Mouse (Mus musculus): ENCODE results near the gene Acads. TPM values are rescaled to one million over a fixed set of nuclear protein-coding genes. Genes with fewer than 3 reads are reported as not detected.
"Not testable (repeated sequence)": the region's sequence is repeated elsewhere in the genome, so short reads cannot be mapped to it uniquely, and the experiment has no call there.

Gene Acads
- polyA plus RNA-seq, 1 experiment: 220 TPM

GRCm38 (mm10) chr5:115117467-115117866, 1.7 kb downstream of the Acads start:
- TF ChIP-seq POLR2A (IDR thresholded peaks at IDR 0.05; ENCODE audit: low read depth, low read length) (no peak), CTCF (conservative IDR thresholded peaks at IDR 0.05; ENCODE audit: insufficient read depth, insufficient read length, low read depth, low read length) (no peak)
- H3K36me3 ChIP-seq (ENCODE audit: control insufficient read depth, insufficient read depth, low read length): no peaks in the 10 kb centered on the region
- WGBS: 88% methylated on average over 13 of the region's 13 CpGs
- H3K4me1 ChIP-seq (ENCODE audit: control insufficient read depth, insufficient read depth, low read length): 0 out of 2 replicates have a peak, but pooled peaks cover 2% of the 10 kb centered on the region
- no peak overlapping the region for H3K4me3 ChIP-seq (ENCODE audit: insufficient read depth, low read depth, low read length)
- no peaks in the 10 kb centered on the region for H3K27me3 ChIP-seq (replicated peaks; ENCODE audit: control insufficient read depth, insufficient read depth, low read length)
- DNase-seq: no peak
- no peak overlapping the region for H3K27ac ChIP-seq (ENCODE audit: insufficient read depth, low read depth, low read length)

GRCm38 (mm10) chr5:115116426-115116825, 2.7 kb downstream of the Acads start:
- Histone ChIP-seq H3K36me3 (ENCODE audit: control insufficient read depth, insufficient read depth, low read length) (no peaks in the 10 kb centered on the region), H3K4me1 (ENCODE audit: control insufficient read depth, insufficient read depth, low read length) (0 out of 2 replicates have a peak, but pooled peaks cover 2% of the 10 kb centered on the region), H3K27ac (ENCODE audit: insufficient read depth, low read depth, low read length) (no peak overlapping the region), H3K27me3 (replicated peaks; ENCODE audit: control insufficient read depth, insufficient read depth, low read length) (no peaks in the 10 kb centered on the region), H3K4me3 (ENCODE audit: insufficient read depth, low read depth, low read length) (no peak overlapping the region)
- no peak for TF ChIP-seq POLR2A (IDR thresholded peaks at IDR 0.05; ENCODE audit: low read depth, low read length)
- TF ChIP-seq CTCF (conservative IDR thresholded peaks at IDR 0.05; ENCODE audit: insufficient read depth, insufficient read length, low read depth, low read length): no peak
- WGBS: 88% methylated on average over 3 of the region's 3 CpGs
- no peak for DNase-seq

- Histone ChIP-seq H3K4me1 (ENCODE audit: control insufficient read depth, insufficient read depth, low read length) (0 out of 2 replicates have a peak, but pooled peaks cover 1% of the 10 kb centered on the region), H3K27me3 (replicated peaks; ENCODE audit: control insufficient read depth, insufficient read depth, low read length) (no peaks in the 10 kb centered on the region), H3K36me3 (ENCODE audit: control insufficient read depth, insufficient read depth, low read length) (no peaks in the 10 kb centered on the region), H3K27ac (ENCODE audit: insufficient read depth, low read depth, low read length) (no peak overlapping the region), H3K4me3 (ENCODE audit: insufficient read depth, low read depth, low read length) (no peak overlapping the region)
- 88% methylated on average over 8 of the region's 8 CpGs for WGBS
- no peak for TF ChIP-seq CTCF (conservative IDR thresholded peaks at IDR 0.05; ENCODE audit: insufficient read depth, insufficient read length, low read depth, low read length)
- no peak for TF ChIP-seq POLR2A (IDR thresholded peaks at IDR 0.05; ENCODE audit: low read depth, low read length)
- no peak for DNase-seq
Observed at GRCm38 (mm10) chr5:115114501-115114900, 4.6 kb downstream of the Acads start.

GRCm38 (mm10) chr5:115113244-115113643, 5.9 kb downstream of the Acads start:
- no peak for TF ChIP-seq POLR2A (IDR thresholded peaks at IDR 0.05; ENCODE audit: low read depth, low read length)
- no peak for TF ChIP-seq CTCF (conservative IDR thresholded peaks at IDR 0.05; ENCODE audit: insufficient read depth, insufficient read length, low read depth, low read length)
- Histone ChIP-seq H3K4me1 (ENCODE audit: control insufficient read depth, insufficient read depth, low read length) (no peaks in the 10 kb centered on the region), H3K27ac (ENCODE audit: insufficient read depth, low read depth, low read length) (no peak overlapping the region), H3K4me3 (ENCODE audit: insufficient read depth, low read depth, low read length) (no peak overlapping the region), H3K27me3 (replicated peaks; ENCODE audit: control insufficient read depth, insufficient read depth, low read length) (no peaks in the 10 kb centered on the region), H3K36me3 (ENCODE audit: control insufficient read depth, insufficient read depth, low read length) (no peaks in the 10 kb centered on the region)
- no peak for DNase-seq
- WGBS: 94% methylated on average over 12 of the region's 12 CpGs

- no peak for DNase-seq
- TF ChIP-seq POLR2A (IDR thresholded peaks at IDR 0.05; ENCODE audit: low read depth, low read length) (no peak), CTCF (conservative IDR thresholded peaks at IDR 0.05; ENCODE audit: insufficient read depth, insufficient read length, low read depth, low read length) (no peak)
- no peak overlapping the region for H3K4me3 ChIP-seq (ENCODE audit: insufficient read depth, low read depth, low read length)
- no peaks in the 10 kb centered on the region for H3K4me1 ChIP-seq (ENCODE audit: control insufficient read depth, insufficient read depth, low read length)
- H3K27me3 ChIP-seq (replicated peaks; ENCODE audit: control insufficient read depth, insufficient read depth, low read length): no peaks in the 10 kb centered on the region
- WGBS: 83% methylated on average over 8 of the region's 8 CpGs
- no peak overlapping the region for H3K27ac ChIP-seq (ENCODE audit: insufficient read depth, low read depth, low read length)
- no peaks in the 10 kb centered on the region for H3K36me3 ChIP-seq (ENCODE audit: control insufficient read depth, insufficient read depth, low read length)
Observed at GRCm38 (mm10) chr5:115111156-115111555, 8.0 kb downstream of the Acads start.

- not testable (repeated sequence) for H3K4me3 ChIP-seq (ENCODE audit: insufficient read depth, low read depth, low read length); DNase-seq; H3K4me1 ChIP-seq (ENCODE audit: control insufficient read depth, insufficient read depth, low read length); H3K27ac ChIP-seq (ENCODE audit: insufficient read depth, low read depth, low read length); H3K36me3 ChIP-seq (ENCODE audit: control insufficient read depth, insufficient read depth, low read length); H3K27me3 ChIP-seq (replicated peaks; ENCODE audit: control insufficient read depth, insufficient read depth, low read length)
- WGBS: 97% methylated on average over 23 of the region's 23 CpGs
Observed at GRCm38 (mm10) chr5:115103253-115103652, 15.9 kb downstream of the Acads start.

- Histone ChIP-seq H3K4me1 (ENCODE audit: control insufficient read depth, insufficient read depth, low read length) (no peaks in the 10 kb centered on the region), H3K27me3 (replicated peaks; ENCODE audit: control insufficient read depth, insufficient read depth, low read length) (no peaks in the 10 kb centered on the region), H3K36me3 (ENCODE audit: control insufficient read depth, insufficient read depth, low read length) (no peaks in the 10 kb centered on the region), H3K27ac (ENCODE audit: insufficient read depth, low read depth, low read length) (no peak overlapping the region), H3K4me3 (ENCODE audit: insufficient read depth, low read depth, low read length) (no peak overlapping the region)
- no peak for DNase-seq
- TF ChIP-seq CTCF (conservative IDR thresholded peaks at IDR 0.05; ENCODE audit: insufficient read depth, insufficient read length, low read depth, low read length) (no peak), POLR2A (IDR thresholded peaks at IDR 0.05; ENCODE audit: low read depth, low read length) (no peak)
- 87% methylated on average over 2 of the region's 2 CpGs for WGBS
Observed at GRCm38 (mm10) chr5:115102231-115102630, 16.9 kb downstream of the Acads start.

- Histone ChIP-seq H3K4me1 (ENCODE audit: control insufficient read depth, insufficient read depth, low read length) (no peaks in the 10 kb centered on the region), H3K36me3 (ENCODE audit: control insufficient read depth, insufficient read depth, low read length) (no peaks in the 10 kb centered on the region), H3K27ac (ENCODE audit: insufficient read depth, low read depth, low read length) (no peak overlapping the region), H3K27me3 (replicated peaks; ENCODE audit: control insufficient read depth, insufficient read depth, low read length) (no peaks in the 10 kb centered on the region), H3K4me3 (ENCODE audit: insufficient read depth, low read depth, low read length) (no peak overlapping the region)
- TF ChIP-seq CTCF (conservative IDR thresholded peaks at IDR 0.05; ENCODE audit: insufficient read depth, insufficient read length, low read depth, low read length) (no peak), POLR2A (IDR thresholded peaks at IDR 0.05; ENCODE audit: low read depth, low read length) (no peak)
- no peak for DNase-seq
- WGBS: 68% methylated on average over 6 of the region's 6 CpGs
Observed at GRCm38 (mm10) chr5:115100473-115100872, 18.7 kb downstream of the Acads start.

All from kidney, adult 2 months (tissue).